Mouse (Mus musculus) CD4-positive, CD25-positive, alpha-beta regulatory T cell, adult 4 months (primary cell): ENCODE measurements around the gene Gm42421. TPM values are rescaled to one million over a fixed set of nuclear protein-coding genes. Genes with fewer than 3 reads are reported as not detected.
A peak's percentile ranks its signal among the peaks of the same experiment; 100 is the strongest.

Experiments used
- ATAC-seq: one replicate; pipeline ENCODE4 v1.8.0; 2017
- polyA plus RNA-seq, 2 experiments: library from polyadenylated mRNA; unstranded; fragments of 100-300 nt; shearing (Covaris generic); gene quantifications; one replicate each; pipeline ENCODE4 v1.2.1; 2017

The Gm42421 gene
- polyA plus RNA-seq = 1 to 10 TPM in 1 of 2 experiments, under 1 TPM in 1; 0.82 to 2.3 TPM

DNA sequence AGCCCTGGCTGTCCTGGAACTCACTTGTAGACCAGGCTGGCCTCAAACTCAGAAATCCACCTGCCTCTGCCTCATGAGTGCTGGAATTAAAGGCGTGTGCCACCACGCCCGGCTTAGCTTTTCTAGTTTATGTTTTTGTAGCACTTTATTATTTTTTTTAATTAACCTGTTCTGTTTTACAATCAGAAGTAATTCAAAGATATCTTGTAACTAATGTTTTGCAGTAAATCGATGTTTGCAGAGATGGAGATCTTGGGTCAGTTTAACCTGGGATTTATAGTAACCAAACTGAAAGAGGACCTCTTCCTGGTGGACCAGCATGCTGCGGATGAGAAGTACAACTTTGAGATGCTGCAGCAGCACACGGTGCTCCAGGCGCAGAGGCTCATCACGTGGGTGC, at the start of gene Gm42421:
Gm42421 (plus strand) TSS at position 301 of the 400 bp plus-strand sequence.
- ATAC-seq = no peak

DNA sequence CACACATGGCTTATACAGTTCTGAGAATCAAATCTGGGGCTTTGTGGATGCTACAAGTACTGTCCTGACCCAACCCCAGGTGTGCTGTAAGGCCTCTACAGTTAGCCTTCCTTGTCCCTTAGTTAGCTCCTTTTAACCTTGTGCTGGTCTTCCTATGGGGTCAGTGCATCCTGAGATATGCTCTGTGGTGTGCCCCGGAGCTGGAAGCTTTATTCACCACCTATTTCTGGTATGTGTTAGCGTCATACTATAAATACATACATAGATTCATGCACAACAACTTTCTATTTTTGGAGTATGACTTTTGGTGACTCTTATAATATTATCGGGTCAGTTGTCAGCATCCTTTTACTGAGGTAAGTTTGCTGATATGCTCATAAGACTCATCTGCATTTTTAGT, 42.7 kb upstream of the Gm42421 start:
- no peak for ATAC-seq

DNA sequence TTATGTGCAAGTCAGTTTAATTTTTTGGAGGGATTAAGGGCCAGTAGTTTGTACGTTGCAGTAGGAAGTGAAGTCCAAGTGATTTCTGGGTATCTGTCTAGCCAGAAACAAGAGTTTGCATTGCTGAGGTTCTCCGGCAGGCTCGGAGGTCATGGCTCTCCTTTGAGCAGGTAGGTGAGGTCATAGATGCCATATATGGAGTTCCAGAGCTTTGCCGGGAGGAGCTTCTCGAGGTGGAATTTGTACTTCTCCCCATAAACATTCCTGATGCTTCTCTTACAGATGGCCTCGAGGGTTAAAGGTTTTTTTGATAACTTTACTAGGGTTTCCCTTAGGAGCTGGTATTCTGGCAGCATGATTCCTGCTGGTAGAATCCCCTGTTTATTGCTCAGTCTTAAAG, 37.2 kb upstream of the Gm42421 start:
- ATAC-seq = no peak

DNA sequence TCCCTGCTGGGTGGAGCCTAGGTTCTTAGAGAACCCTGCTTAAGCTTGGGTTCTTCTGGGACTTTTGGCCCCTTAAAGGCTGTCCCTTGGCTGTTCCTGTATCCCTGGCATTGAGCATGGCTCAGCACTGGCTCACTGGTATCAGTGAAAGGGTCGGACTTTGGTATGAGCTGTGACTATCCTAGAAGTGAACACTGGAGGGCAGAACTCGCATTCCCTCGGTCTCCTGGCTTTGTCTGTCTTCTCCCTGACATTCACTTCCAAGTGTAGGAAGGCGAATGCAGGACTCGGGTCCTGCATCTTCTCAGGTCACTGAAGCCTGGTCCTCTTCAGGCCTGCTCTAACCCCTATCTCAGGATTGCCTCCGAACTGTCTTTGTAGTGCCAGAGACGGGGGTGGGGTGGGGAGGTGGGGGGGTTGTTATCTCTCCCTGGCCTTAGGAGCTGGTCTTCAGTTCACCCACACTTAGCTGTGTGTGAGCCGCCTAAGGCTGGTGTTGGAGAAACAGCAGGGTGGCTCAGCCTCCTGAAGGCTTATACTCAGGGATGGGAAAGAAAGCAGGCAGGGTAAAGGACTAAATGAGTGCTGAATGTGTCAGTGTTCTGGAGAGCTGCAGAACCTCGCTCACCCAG, 35.6 kb upstream of the Gm42421 start:
- ATAC-seq = no peak

DNA sequence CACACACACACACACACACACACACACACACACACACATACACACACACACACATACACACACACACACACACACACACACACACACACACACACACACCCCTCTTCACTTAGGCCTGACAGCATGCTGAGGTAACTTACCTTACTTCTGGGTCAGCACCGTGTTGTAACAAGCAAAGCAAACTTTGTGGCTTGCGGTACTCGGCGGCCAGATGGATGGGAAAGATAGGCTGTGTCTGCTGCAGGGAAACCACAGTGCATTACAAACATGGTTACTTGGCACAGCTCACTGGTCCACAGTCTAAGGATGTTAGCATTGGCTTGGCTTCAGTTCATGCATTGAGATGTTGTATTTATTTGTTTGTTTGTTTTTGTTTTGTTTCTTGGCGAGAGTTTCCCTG, 34.6 kb upstream of the Gm42421 start:
- ATAC-seq = no peak

DNA sequence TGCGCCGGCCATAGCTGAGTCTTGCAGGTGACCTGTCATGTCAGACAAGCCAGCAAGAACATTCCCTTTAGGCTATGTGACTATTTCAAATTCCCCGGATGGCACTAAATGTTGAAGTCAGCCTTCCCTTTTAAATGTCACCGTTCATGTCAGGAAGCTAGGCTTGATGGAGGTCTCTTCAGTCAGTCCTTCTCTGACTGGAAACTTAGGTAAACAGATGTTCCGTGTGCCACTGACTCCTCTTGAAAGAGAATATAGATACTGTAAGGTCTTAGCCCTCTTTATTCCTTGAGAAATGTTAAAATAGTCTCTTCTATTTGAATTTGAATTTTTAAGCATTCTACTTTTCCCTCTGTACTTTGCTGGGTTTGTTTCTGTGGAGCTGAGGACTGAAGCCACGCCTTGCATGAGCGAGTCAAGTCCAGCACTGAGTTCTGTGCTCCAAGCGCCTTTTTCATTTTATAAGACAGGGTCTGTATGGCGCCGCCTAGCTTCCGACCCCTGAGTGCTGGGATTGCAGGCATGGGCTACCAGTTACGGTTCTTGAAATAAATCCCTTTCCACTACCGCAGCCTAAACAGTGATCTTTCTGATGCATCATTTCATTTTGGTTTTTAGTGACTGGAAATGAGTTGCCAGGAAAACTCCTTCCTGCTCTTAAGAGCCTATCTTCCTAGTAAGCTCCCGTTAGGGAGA, 30.2 kb upstream of the Gm42421 start, which contains the start of gene Ankrd61:
Ankrd61 (minus strand) TSS at position 51 of the 696 bp plus-strand sequence.
- no peak for ATAC-seq

DNA sequence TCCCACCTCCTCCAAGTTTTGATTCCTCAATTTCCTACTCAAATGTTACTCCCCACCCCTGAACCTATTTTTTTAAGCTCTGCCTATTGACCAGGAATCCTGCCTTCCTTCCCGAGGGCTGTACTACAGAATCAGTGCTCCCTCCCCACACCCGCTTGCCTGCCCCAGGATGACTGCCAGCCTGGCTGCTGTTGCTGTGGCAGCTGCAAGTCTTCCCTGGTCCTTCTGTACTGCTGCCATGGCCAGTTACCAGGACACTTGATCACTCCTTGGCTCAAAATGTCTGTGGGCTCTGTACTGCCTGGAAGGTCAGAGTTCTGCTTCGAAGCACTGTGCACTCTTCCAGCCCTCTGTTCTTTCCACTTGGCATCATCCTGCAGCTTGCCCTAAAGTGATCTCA, 25.9 kb upstream of the Gm42421 start:
- ATAC-seq = no peak

DNA sequence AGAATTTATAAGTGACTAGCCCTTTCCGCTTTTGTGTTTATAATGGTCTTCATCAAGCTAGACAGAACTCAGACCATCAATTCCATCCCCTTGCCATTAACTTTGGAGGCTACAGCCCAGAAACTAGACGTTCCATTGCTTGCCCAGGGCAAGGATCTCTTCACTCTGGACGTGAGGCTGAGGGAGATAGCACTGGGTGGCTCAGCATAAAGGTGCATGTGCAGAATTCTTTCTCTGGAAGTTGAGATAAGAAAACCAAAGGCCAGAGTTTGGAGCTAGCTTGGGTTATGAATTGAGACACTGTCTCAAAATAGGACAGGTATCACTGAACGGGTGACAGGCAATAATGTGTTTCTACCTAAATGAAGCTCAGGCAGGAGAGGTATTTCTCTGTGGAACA, 24.2 kb upstream of the Gm42421 start:
- ATAC-seq = no peak

DNA sequence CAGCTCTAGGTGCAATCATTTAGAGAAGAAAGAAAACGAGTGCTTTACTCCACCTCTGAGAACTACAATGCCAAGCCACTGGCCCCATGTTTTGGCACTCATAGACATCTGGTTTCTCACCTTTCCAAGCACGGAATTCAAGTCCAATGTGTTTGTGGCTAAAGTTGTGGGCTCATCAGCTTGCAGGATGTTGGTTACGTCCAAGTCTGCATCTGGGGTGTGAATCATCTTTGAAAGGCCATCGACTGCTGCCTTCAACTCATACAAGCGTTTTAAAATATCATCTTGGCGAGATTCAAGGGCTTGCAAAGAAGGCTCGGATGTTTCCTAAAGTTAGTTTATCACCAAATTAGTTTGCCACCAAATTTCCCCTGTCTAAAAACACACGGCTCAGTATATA, 21.5 kb upstream of the Gm42421 start:
- no peak for ATAC-seq

DNA sequence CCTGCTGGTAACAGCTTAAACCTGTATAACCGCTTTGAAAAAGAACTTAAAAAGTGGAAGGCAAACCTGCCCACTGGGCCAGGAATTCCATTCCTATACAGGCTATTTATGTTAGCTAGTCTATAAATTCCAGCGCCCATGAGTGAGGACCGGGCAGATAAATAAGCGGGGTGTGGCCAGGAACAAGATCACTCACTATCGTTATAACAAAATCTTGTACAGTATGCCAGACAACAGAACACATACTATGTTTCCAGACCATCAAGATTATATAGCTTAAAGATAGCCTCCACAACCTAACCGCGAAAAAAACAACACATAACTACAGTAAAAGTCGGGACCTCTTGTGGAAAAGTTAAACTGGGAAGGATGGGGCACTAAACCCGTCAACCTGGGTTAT, 19.0 kb upstream of the Gm42421 start:
- no peak for ATAC-seq

DNA sequence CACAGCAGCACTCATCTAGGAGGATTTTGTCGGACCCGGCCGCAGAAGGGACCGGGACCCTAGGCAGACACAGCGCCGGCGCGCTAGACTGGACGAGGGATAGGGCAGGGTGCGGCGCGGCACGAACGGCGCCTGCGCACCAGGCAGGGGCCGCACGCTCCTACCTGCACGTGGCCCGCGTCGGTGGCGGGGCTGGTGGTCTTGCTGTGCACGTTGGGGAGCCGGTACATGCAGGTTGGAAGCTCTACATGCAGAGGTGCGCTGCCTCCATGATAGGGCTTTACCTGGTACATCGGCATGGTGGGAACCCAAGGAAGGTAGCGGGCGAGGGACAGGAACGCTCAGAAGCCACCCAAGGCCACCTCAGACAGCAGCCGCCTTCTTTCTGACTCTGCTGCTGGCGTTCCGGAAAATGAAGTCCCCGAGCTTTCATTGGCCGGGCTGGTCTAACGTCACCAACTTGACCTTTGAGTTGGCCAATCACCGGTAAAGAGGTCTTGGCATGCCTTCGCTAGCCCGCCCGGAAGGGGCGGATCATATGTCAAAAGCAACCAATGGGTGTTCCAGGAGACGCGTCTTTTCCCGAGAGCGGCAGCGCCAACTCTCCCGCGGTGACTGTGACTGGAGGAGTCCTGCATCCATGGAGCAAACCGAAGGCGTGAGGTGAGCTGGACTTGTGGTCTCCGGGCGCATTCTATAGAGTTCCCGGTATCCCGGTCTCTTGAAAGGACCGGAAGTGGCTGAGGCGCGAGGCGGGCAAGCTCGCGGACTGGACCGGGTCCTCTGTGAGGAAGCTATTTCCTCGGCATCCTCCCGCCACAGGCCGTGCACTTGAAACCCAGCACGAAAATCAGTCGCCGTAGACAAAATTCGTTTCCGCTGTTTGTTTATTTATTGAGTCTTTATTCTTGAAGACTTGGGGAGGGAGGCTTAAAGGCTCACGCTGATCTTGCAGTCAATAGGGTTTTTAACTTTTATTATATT, 18.3 kb upstream of the Gm42421 start, which contains the start of the genes Aimp2 and Pms2:
Aimp2 (minus strand) TSS at position 431 of the 984 bp plus-strand sequence.
Pms2 (plus strand) TSS at position 548 of the 984 bp plus-strand sequence.
- ATAC-seq = peak; percentile 98

DNA sequence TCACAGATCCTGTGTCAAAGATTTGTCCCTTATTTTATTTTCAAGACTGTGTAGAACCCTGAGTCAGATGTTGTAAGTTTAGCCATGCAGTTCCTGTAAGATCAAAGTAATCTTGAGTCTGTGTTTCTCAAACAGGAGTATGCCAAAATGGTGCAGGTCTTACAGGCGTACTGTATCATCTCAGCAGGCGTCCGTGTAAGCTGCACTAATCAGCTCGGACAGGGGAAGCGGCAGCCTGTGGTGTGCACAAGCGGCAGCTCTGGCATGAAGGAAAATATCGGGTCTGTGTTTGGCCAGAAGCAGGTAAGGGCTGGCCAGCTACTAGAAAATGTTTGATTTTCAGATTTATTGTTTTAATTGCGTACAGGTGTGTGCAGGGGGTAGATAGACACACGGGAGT, 11.8 kb upstream of the Gm42421 start:
- ATAC-seq = no peak

DNA sequence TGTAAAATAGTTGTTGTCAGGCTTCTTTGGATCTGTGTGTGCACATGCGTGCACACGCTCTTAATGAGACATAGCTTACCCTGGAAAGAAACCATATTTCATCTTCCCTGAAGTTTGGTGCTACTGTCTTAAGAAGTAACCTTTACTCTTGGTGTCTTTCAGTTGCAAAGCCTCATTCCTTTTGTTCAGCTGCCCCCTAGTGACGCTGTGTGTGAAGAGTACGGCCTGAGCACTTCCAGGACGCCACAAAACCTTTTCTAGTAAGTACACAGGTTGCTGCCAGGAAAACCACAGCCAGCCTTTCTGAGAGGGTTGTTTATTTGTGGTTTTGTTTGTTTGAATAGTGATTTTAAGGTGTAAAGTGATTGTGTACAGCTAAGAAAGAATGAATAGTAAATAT, 10.6 kb upstream of the Gm42421 start:
- peak; percentile 81 for ATAC-seq

DNA sequence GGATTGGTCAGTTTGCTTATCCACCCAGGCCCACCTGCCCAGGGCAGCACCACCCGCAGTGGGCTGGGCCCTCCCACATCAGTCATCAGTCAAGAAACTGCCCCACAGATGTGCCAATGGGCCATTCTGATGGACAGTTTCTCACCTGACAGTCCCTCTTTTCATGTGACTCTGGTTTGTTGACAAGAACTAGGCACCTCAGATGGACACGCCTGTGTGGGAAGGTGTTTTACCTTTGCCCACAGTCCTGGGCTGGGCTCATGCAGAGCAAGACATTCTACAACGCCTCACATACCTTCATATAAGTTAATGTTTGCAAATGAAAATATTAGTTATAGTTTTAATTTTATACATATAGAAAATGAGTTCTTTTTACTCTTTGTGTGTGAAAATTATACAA, 9.9 kb upstream of the Gm42421 start:
- no peak for ATAC-seq

DNA sequence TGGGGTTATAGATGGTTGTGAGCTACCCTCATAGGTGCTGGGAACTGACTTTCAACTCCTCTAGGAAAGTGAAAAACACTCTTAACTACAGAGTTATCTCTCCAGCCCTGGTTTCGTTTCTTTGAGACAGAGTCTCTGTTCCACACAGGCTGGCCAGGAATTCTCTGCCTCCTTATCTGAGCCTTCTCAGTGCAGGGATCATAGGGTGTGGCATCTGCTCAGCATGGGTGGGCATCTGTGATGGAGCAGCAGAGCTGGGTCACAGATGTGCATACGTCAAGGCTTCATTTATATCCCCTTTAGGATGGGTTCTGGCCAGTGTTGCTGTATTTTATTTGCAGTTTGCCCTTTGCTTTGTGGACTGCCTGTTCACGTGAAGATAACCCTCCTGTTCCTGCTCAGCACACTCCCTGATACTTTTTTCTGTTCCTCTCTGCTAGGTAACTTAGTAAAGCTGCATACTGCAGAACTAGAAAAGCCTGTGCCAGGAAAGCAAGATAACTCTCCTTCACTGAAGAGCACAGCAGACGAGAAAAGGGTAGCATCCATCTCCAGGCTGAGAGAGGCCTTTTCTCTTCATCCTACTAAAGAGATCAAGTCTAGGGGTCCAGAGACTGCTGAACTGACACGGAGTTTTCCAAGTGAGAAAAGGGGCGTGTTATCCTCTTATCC, 3.1 kb upstream of the Gm42421 start:
- ATAC-seq = no peak

DNA sequence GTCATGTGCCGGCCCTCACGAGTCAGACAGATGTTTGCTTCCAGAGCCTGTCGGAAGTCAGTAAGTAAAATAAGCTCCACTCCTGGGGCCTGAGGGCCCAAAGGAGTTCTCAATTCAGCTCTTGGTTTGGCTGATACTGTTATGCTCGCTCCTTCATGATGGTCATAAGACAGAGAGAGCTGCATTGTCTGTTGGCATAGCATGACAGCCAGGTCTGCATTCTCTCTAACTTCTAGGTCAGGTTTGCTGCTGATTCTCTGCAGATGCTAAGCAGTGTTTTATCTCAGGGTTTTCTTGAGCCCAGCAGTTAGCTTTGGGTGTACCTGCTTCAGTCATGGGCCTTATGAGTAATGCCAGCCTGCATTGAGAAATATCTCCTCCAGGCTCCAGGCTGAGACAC, 1.3 kb downstream of the Gm42421 start:
- no peak for ATAC-seq

DNA sequence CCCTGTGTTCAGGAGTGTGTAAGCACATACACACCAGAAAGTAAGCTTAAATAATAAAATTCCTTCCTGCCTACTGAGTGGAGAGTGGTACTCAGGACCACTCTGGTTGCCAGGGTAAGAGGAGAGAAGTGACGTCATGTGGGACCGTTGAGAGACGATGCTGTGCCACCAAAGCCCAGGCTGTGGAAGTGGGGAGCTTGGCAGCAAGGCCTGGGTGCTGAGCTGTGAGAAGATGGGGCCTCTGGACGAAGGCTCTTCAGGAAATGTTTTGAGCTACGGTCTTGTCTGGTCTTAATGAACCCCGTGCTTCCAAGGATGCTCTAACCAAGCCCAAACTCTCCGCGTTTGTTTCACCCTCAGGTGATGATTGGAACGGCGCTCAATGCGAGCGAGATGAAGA, 2.7 kb downstream of the Gm42421 start:
- ATAC-seq = no peak

DNA sequence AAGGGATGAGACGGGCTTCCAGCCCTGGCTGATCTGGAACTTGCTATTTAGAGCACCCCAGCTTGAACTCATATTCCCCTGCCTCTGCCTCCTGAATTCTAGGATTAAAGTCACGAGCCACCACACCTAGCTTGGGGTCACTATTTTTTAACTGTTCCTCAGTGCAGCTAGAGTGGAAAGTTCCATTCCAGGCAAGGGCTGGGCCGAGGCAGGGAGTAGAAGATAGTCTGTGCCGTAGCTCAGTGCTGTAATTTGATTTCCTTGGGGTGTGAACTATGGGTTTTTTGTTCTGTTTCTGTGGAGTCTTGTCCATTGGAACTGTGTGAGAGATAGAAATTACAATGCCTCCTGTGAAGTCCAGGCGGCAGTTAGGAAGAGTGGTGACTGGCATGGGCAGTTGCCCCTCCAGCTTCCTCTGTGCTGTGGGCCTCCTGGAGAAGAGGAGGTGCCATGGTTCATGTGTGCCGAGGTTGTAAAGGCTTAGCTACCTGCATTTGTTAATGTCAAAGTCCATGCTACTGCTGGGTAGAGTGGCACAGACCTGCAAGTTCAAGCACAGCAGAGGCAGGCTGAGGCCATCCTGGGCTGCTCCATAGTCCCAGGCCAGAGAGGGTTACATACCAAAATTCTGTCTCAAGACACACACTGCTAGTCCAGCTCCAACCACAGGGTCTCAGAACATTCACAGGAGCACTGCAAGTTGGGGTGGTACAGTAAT, 4.0 kb downstream of the Gm42421 start:
- no peak for ATAC-seq

DNA sequence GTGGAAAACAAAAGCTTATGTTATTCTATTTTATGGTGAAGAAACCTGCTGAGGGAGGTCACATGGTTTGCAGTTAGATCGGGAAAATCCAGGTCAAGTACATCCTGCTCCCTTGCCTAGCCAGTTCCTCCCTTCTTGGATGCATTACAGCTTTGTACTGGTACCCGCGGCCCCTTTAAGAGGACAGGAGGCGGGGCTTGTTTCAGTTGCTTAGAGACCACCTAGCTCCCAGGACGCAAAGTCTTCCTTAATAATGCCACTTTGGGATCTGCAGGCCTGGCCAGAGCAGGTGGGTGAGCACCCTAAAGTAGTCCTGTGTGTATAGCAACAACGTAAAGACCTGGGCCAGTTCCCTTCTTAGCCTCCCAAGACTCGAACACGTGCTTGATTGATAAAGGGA, 4.9 kb downstream of the Gm42421 start, which contains the start of gene Rsph10b:
Rsph10b (plus strand) TSS at position 205 of the 400 bp plus-strand sequence.
- no peak for ATAC-seq

DNA sequence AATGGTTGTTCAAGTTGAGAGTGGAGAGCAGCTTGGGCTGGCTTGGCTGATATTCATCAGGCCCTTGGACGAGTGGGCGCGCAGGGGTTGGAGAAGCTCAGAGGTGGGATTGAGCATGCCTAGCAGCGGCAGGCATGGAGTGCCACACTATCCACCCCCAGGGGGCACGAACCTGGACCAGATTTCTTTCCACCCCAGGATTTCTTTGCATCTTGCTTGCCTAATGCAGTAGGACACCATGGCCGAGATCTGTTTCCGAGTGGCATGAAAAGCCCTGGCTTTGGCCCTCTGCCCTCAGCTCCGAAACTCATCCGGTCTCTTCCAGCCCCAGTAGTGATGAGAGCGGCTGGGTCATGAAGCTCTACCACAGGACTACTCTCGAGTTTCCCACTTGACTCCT, 5.4 kb downstream of the Gm42421 start:
- no peak for ATAC-seq

DNA sequence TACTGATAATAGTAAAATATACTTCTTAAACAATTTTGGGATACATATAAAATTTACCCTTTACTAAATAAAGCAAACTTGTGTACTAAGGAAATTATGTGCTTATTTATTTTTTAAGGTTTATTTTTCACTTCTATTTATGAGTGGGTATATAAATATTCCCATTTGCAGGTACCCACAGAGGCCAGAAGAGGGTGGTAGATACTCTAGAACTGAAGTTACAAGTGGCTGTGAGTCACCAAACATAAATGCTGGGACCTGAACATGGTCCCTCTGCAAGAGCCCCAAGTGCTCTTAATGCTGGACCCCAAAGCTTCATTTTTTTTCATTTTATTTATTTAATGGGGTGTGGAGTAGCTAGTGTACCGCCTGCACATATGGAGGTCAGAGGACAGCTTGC, 5.9 kb downstream of the Gm42421 start:
- ATAC-seq = no peak

DNA sequence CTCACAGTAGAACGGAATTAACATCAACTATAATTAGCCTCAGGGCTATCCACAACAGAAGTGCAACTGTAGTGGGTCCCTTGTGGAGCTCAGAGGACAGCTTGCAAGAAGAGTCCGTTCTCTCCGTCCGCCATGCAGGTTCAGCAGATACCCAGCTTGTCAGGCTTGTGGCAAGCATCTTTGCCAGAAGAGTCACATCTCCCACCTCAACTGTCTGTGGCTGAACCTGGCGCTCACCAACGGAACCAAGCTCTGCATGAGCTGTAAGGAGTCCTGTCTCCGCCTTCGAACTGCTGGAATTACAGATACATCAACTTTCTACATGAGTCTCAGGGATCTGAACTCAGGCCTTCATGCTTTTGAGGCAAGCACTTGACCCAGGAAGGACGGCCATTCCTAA, 8.2 kb downstream of the Gm42421 start:
- ATAC-seq = no peak
